Mouse (Mus musculus) forebrain, embryonic 14.5 days (tissue): Measurements from ENCODE around the gene Atg2a. TPM values are rescaled to one million over a fixed set of nuclear protein-coding genes. Genes with fewer than 3 reads are reported as not detected.

Source experiments
- ATAC-seq: fragments of 200-750 bp; cut with Nextera tagmentation; 2 replicates; pipeline ENCODE4 v1.8.0; 2017; ENCODE audit warnings: mild to moderate bottlenecking, moderate library complexity
- DNase-seq: peaks from one replicate; pipeline ENCODE4 v3.0.0-alpha.2; 2015; ENCODE audit warnings: low spot score
- H3K27ac ChIP-seq: fragments of 300-500 bp; sonication (generic); 2 replicates; pipeline ENCODE4 v1.5.1; 2014; ENCODE audit warnings: low read depth, mild to moderate bottlenecking, control low read depth, low read length, moderate library complexity
- H3K27me3 ChIP-seq: fragments of 300-500 bp; sonication (generic); replicated peaks from 2 replicates; pipeline ENCODE4 v1.6.1; 2014; ENCODE audit warnings: low read length, control low read depth, mixed read lengths; ENCODE audit not compliant: control insufficient read depth, insufficient read depth
- H3K36me3 ChIP-seq: fragments of 300-500 bp; sonication (generic); 2 replicates; pipeline ENCODE4 v1.6.1; 2014; ENCODE audit warnings: low read length, control low read depth; ENCODE audit not compliant: control insufficient read depth, insufficient read depth
- H3K4me1 ChIP-seq: fragments of 300-500 bp; sonication (generic); 2 replicates; pipeline ENCODE4 v1.6.1; 2014; ENCODE audit warnings: antibody characterized with exemption, low read length, control low read depth; ENCODE audit not compliant: control insufficient read depth, insufficient read depth
- H3K4me2 ChIP-seq: fragments of 300-500 bp; sonication (generic); 2 replicates; pipeline ENCODE4 v1.6.1; 2014; ENCODE audit warnings: mild to moderate bottlenecking, control low read depth, low read length
- H3K4me3 ChIP-seq: fragments of 300-500 bp; sonication (generic); 2 replicates; pipeline ENCODE4 v1.5.1; 2014; ENCODE audit warnings: low read depth, low read length, control low read depth
- H3K9ac ChIP-seq: fragments of 300-500 bp; sonication (generic); 2 replicates; pipeline ENCODE4 v1.6.1; 2014; ENCODE audit warnings: mild to moderate bottlenecking, low read length, control low read depth, moderate library complexity
- H3K9me3 ChIP-seq: fragments of 300-500 bp; sonication (generic); replicated peaks from 2 replicates; pipeline ENCODE4 v1.6.1; 2016; ENCODE audit warnings: low read length, control low read depth, mixed read lengths; ENCODE audit not compliant: control insufficient read depth
- WGBS: fragments of 180-500 bp; shearing (Covaris S2); extraction: QIAGEN DNeasy Blood & Tissue Kit; methylation state at CpG from one replicate; pipeline ENCODE4 v1.1.7; 2014; 5-methylcytosine and 5-hydroxymethylcytosine counted together
- polyA plus RNA-seq: library from polyadenylated mRNA; unstranded; fragments of >200 nt; fragmentation: Nextera tagmentation; extraction: Ambion mirVana; gene quantifications from 2 replicates; pipeline ENCODE4 v1.2.1, GENCODE M21; 2014

The Atg2a gene
- polyA plus RNA-seq, 1 experiment from 2014 or later: 7.9 TPM

DNA sequence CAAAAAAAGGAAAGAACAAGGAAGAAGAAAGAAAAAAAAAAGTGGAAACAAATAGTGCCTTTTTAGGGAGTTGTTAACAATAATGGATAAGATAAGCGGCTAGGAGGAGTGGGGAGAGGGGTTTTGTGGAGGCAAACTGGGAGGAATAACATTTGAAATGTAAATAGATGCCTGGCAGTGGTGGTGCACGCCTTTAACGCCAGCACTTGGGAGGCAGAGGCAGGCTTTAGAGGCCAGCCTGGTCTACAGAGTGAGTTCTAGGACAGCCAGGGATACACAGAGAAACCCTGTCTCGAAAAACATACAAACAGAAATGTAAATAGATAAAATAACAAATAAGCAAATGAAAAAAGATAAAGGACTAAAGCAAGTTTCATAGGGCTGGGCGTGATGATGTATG lies 743 bp upstream of the Atg2a start:
- Histone ChIP-seq H3K27ac (no peak overlapping the region), H3K4me1 (peaks cover 10% of the 10 kb centered on the region), H3K36me3 (peaks cover under 1% of the 10 kb centered on the region; the same call in 1 of the 2 replicates), H3K9me3 (no peaks in the 10 kb centered on the region), H3K9ac (no peak overlapping the region), H3K4me3 (peak overlapping the region; percentile 87; the same call in 1 of the 2 replicates), H3K4me2 (peak overlapping the region; percentile 88; the same call in 1 of the 2 replicates), H3K27me3 (no peaks in the 10 kb centered on the region)
- WGBS: 37% methylated on average over 5 of the region's 5 CpGs
- ATAC-seq (no peak), DNase-seq (no peak)

DNA sequence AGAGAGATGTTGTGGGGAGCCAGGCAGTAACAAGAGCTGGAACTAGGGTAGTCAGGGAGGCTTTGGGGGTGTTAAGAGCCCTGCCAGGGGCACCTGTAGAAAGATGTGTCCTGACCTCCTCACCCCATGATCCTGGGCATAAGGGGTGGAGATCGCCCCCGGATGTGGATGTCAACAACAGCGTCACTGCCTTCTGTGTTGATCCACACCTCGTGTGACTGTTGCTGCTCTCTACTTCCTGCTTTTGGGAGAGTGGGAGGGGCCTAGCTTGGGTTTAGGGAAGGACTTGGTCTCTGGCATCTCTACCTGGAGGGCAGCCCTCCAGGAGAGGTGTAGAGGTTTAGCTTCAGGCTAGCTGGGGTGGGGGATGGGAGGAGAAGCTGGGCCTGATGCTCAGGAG lies 813 bp downstream of the Atg2a start:
- 1% methylated on average over 4 of the region's 4 CpGs for WGBS
- ATAC-seq (no peak), DNase-seq (peak; percentile 13)
- Histone ChIP-seq H3K9ac (peak overlapping the region; percentile 89), H3K9me3 (no peaks in the 10 kb centered on the region), H3K27ac (no peak overlapping the region), H3K4me2 (peak overlapping the region; percentile 88), H3K4me1 (peaks cover 7% of the 10 kb centered on the region), H3K4me3 (peak overlapping the region; percentile 87), H3K27me3 (no peaks in the 10 kb centered on the region), H3K36me3 (peaks cover 14% of the 10 kb centered on the region)

DNA sequence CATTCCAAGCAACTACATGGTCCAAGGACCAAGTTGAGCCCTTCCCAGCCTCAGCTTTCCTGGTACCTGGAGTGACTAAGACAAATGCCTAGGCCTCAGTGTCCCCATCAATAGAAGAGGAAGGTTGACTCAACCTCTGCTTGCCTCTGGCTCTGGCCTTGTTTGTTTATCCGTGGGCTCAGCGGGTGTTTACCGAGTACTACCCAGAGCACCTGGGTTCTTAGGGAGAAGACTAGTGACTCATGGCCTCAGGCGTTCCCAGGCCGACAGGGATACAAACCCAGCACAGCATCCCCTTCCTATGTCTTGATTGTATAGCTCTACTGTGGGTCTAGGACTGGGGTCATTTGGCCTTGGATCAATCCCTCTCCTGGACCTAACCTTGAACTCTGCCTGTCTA lies 1.8 kb downstream of the Atg2a start:
- H3K4me3 ChIP-seq: no peak overlapping the region
- ATAC-seq (no peak), DNase-seq (no peak)
- WGBS: 81% methylated on average over 5 of the region's 5 CpGs
- no peak overlapping the region for H3K27ac ChIP-seq
- peaks cover 23% of the 10 kb centered on the region for H3K36me3 ChIP-seq
- no peaks in the 10 kb centered on the region for H3K27me3 ChIP-seq
- peaks cover 7% of the 10 kb centered on the region for H3K4me1 ChIP-seq
- peak overlapping the region; percentile 88; the same call in 1 of the 2 replicates for H3K4me2 ChIP-seq
- no peaks in the 10 kb centered on the region for H3K9me3 ChIP-seq
- 0 out of 2 replicates have a peak overlapping the region, but pooled peaks have one; percentile 21 for H3K9ac ChIP-seq

DNA sequence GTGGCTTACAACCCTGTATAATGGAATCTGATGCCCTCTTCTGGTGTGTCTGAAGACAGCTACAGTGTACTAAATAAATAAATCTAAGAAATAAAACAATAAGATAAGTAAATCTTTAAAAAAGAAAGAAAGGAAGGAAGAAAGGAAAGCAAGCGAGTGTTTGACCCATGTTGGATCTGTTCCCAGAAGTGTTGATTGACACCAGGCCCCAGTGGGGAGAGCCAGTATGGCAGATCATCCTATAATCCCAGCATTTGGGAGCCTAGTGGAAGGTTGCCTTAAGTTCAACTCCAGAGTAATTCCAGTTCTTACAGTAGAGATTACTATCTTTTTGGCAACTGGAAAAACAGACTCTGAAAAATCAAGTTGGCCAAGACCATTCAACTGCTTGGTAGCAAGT lies 4.3 kb downstream of the Atg2a start:
- H3K4me2 ChIP-seq: no peak overlapping the region
- no peak overlapping the region for H3K9ac ChIP-seq
- peaks cover 37% of the 10 kb centered on the region for H3K36me3 ChIP-seq
- H3K9me3 ChIP-seq: no peaks in the 10 kb centered on the region
- DNase-seq (no peak), ATAC-seq (no peak)
- H3K4me1 ChIP-seq: peaks cover 7% of the 10 kb centered on the region
- no peak overlapping the region for H3K27ac ChIP-seq
- WGBS: 65% methylated on average over 1 of the region's 1 CpGs
- H3K4me3 ChIP-seq: no peak overlapping the region
- H3K27me3 ChIP-seq: no peaks in the 10 kb centered on the region

DNA sequence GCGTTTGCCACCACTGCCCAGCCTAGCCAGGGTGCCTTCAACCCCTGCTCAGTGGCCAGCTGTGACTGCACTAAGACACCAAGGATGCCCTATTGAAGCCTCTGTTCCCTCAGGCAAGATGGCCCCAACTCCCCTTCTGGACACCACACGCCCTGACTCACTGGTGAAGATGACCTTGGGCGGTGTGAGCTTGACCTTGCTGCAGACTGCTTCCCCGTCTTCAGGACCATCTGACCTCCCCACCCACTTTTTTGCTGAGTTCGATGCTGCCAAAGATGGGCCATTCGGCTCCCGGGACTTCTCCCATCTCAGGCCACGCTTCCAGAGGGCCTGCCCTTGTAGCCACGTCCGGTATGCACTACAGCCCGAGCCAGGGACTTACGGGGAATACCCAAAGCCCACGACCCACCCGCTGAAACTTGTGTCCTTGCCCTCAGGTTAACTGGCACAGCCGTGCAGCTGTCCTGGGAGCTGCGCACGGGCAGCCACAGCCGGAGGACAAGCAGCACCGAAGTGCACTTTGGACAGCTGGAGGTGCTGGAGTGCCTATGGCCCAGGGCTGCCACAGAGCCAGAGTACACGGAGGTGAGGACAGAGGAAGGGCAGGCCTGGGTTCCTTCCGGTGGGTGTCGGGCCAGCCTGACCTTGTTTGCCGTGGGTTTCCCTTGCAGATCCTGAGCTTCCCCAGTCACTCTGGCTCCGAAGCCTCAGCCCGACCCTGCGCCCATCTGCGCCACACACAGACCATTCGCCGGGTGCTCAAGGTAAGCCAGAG lies 6.2 kb downstream of the Atg2a start:
- Histone ChIP-seq H3K9ac (no peak overlapping the region), H3K36me3 (peaks cover 56% of the 10 kb centered on the region), H3K27ac (no peak overlapping the region), H3K4me1 (peaks cover under 1% of the 10 kb centered on the region), H3K4me2 (no peak overlapping the region), H3K27me3 (no peaks in the 10 kb centered on the region), H3K9me3 (no peaks in the 10 kb centered on the region), H3K4me3 (no peak overlapping the region)
- DNase-seq: no peak
- WGBS: 94% methylated on average over 29 of the region's 29 CpGs
- ATAC-seq: no peak

DNA sequence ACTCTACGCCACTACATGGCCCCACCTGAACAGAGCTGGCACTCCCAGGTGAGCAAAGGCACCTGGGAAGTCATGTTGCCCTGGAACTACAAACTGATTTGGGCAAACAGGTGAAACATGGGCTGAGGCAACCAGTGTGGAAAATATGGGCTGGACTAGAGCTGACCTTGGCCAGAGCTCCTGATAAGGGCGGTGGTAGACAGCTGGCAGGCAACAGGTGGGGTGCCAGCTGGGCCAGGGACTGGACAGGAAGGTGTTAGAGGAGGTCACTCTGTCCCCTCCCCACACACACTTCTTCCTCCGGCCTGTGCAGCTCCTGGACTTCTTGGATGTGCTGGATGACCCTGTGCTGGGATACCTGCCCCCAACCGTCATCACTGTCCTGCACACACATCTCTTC lies 11.6 kb downstream of the Atg2a start:
- no peak for DNase-seq
- Histone ChIP-seq H3K4me2 (no peak overlapping the region), H3K9me3 (no peaks in the 10 kb centered on the region), H3K4me3 (no peak overlapping the region), H3K36me3 (peaks cover 87% of the 10 kb centered on the region), H3K27me3 (no peaks in the 10 kb centered on the region), H3K27ac (no peak overlapping the region), H3K9ac (no peak overlapping the region), H3K4me1 (no peaks in the 10 kb centered on the region)
- no peak for ATAC-seq
- WGBS: 91% methylated on average over 4 of the region's 4 CpGs

DNA sequence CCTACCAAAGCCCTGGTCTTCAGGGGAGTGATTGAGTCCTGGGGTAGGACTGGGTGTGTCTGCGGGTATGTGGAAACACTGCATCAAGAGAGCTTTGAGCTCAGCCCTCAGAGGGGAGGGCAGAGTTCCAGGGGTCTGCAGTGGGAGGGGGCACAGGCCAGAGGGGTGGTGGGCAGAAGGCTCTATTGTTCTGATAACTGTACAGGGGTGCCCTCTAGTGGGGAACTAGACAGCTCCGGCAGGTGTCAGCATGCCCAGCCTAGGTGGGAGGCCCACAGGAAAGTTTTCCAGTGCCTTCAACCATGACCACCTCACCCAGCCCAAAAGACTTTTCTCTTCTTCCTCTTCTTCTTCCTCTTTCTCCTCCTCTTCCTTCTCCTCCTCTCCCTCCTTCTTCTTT lies 19.0 kb downstream of the Atg2a start:
- Histone ChIP-seq H3K4me1 (no peaks in the 10 kb centered on the region), H3K9ac (no peak overlapping the region), H3K27ac (no peak overlapping the region), H3K36me3 (peaks cover 70% of the 10 kb centered on the region), H3K9me3 (no peaks in the 10 kb centered on the region), H3K4me2 (no peak overlapping the region), H3K4me3 (no peak overlapping the region), H3K27me3 (no peaks in the 10 kb centered on the region)
- ATAC-seq: no peak
- peak; percentile 35 for DNase-seq
- 69% methylated on average over 2 of the region's 2 CpGs for WGBS

DNA sequence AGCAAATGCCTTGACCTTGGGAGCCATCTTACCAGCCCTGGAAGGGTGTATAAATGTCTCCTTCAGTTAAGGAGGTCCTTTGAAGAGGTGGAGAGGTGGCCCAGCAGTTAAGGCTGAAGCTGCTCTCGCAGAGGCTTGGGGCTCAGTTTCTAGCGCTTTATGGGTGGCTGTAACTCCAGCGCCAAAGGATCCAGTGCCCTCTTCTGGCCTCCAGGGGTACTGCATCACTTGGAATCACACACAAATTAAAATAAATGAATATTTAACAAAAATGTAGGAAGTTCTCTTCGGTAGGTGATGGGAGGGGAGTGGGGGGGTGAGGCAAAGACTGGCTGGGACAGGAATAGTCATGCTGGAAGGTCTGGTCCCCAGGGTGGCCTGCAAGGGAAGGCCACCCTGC lies 19.5 kb downstream of the Atg2a start:
- Histone ChIP-seq H3K9ac (no peak overlapping the region), H3K9me3 (no peaks in the 10 kb centered on the region), H3K27me3 (no peaks in the 10 kb centered on the region), H3K4me2 (no peak overlapping the region), H3K4me3 (no peak overlapping the region), H3K4me1 (no peaks in the 10 kb centered on the region), H3K27ac (no peak overlapping the region), H3K36me3 (peaks cover 65% of the 10 kb centered on the region)
- DNase-seq: no peak
- no peak for ATAC-seq
- WGBS: 76% methylated on average over 4 of the region's 4 CpGs

DNA sequence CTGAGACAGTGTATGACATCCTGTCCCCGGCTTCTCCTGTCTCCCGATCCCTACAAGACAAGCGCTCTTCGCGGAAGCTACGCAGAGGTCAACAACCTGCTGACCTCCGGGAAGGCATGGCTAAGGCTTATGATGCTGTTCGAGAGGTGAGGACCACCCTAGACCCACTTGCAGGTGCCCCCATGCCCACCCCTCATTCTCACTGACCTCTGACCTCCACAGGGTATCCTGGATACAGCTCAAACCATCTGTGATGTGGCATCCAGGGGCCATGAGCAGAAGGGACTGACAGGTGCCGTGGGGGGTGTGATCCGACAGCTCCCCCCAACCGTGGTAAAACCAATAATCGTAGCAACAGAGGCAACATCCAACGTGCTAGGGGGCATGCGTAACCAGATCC lies 19.9 kb downstream of the Atg2a start:
- Histone ChIP-seq H3K4me3 (no peak overlapping the region), H3K9me3 (no peaks in the 10 kb centered on the region), H3K27ac (no peak overlapping the region), H3K27me3 (no peaks in the 10 kb centered on the region), H3K9ac (no peak overlapping the region), H3K4me1 (no peaks in the 10 kb centered on the region), H3K36me3 (peaks cover 60% of the 10 kb centered on the region), H3K4me2 (no peak overlapping the region)
- DNase-seq (no peak), ATAC-seq (no peak)
- 96% methylated on average over 14 of the region's 14 CpGs for WGBS
